Mouse (Mus musculus): ENCODE results near the gene H2al2a.
A peak's percentile ranks its signal among the peaks of the same experiment; 100 is the strongest.
"Not testable (repeated sequence)": the region's sequence is repeated elsewhere in the genome, so short reads cannot be mapped to it uniquely, and the experiment has no call there.

Gene H2al2a

DNA sequence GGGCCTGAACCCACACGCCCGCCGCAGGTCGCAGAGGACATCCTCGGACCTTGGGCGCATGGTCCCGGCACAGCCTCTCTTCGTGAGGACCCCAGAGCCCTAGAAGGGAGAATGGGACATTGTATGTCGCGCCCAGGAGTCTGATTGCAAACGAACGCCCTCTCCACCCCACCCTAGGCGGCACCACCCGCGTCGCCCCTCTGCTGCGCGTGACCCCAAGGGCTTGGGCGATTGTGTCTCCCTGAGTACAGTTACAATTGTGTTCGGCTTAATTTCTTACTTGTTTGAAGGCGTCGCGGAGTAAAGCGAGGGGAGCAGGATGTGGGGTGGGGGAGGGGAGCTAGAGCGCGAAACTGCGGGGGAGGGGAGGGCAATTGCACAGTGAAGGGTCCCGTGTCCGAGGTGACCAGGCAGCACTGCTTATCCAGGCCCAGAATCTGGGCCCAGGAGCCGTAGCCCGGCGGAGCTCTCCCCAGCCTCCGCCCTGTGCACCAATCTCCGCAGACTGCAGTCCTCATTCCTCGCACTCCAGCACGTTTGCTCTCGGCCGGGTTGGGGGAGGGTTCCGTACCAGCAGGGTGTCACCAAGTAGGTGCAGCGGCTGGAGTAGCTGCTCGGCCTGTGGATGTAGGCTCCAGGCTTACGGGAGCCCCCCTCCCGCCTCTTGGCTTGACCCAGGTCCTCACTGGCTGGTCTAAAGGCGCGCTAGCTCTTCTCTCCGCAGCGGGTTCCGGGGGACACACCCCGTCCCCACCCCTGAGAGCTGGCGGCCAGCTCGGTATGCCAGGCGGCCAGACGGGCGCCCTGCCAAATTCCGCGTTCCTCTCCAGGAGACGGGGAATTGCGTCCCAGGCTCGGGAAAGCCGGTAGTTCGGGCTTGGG, 31.6 kb upstream of the H2al2a start:
- no peak for DNase-seq (ENCODE audit: low read depth, low spot score)

DNA sequence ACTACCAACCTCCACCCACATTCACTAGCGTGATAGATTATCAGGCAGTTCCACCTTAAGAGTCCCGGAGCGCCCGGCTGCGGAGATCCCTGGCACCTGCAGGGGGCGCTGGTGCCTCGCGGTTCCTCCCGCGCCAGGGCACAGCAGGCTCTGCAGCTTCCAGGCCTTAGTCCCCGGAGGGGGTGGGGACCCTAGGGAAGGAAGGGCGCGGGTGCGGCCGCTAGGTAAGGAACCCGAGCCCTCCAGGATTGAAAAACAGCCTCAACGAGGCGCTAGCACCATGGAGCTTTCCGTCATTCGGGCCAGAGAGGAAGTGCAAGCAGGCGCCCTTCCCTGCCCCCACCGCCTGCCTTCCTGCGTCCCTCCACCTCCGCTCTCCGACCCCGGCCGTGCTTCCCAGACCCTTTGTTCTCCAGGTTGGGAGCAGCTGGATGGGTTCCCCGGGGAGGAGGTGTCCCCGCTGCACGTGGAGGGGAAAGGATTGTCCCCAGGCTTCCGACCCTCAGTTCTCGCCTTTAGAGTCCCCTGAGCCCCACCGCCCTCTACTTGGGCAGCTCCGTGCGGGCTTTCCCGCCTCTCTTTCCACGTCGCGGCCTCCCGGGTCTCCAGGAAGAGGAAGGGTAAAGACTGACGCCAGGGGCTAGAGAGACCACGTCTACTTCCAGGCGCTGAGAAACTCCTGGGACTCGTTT, 30.8 kb upstream of the H2al2a start:
- peak; percentile 85 for DNase-seq (ENCODE audit: low read depth, low spot score)

DNA sequence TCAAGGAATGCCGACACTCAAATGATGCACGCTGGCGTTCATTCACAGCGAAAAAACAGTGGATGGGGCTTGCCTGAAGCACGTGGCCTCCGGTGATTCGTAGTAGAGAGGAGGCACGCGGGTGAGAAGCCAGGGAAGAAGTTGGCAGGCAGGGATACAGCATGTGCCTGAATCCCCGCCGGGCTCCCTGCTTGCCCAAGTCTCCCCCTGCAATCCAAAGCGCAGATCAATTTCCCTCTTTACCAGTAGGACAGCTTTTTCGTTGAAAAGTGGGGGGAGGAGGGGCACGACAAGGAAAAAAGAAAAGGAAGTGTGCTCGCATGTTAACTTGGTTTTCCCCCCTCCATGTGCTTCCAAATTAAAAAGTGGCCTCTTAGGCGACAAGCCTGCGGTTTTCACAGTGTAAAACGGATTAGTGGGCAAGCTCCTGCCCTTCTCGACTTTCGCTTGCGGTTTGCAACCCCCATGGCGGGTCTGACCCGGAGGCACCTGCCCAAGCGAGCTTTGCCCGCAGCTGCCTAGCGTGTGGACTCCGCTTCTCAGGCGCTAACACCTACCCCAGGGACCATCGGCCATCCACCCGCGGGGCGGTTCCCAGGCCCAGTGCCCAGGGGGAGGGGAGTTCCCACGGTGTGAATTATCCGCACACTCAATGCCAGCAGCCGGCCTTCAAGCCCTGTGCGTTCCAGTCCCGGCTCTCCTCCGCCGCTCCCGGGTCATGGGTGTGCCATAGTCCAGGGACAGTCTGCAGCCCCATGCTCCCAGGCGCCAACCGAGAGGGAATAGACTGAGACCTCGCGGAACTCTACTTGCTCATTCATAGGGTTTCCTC, 29.6 kb upstream of the H2al2a start:
- no peak for DNase-seq (ENCODE audit: low read depth, low spot score)

DNA sequence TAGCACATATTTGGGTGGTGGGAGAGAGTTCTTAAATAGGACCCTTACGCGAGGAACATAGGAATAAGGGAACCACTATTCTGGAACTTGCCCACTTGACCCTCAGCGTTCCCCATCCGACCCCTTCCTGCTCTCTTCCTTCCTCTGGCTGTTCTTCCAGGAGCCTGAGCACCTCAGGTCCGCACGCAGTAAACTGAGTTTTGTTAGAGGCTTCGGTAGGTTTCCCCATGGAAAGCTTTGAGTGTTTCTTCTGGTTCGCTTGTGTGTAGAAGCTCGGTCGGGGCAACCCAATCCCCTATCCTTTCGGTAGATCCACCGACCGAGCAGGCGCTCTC, 29.0 kb upstream of the H2al2a start:
- DNase-seq (ENCODE audit: low read depth, low spot score), result no peak

DNA sequence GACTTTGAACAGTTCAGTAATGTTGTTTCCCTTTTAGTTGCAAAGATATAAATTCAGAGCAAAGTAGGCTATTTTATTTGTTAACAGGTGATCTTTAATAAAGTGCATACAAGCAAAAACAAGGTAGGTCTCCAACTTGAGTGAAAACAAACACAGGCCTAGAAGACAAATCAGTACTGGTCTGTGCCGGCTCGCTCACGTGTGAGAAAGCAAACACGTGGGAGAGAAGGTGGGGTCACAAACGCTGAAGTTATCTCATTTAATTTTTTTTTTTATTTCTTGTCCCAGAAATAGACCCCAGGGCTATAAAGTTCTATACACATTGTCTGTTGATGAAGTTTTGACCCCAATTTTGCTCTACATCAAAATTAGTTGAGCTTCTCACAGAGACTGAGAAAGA, 28.4 kb upstream of the H2al2a start:
- DNase-seq (ENCODE audit: low read depth, low spot score), result no peak

DNA sequence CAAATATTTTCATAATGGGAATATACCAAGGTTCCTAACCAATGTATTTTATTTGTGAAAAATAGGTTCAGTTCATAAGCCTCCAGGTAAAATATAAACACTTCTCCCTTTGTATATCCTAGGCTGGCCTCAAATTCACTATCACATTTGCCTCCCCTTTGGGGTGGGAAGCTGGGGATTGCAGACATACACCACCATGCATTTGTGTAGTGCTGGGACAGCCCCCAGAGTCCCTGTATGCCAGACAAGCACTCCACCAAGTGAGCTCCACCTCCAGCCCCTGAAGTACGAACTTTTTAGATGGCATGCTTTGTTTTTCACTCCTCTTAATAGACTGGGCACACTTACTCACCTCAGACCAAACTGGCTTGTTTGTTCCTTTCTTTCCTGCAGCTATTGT, 26.1 kb upstream of the H2al2a start:
- DNase-seq (ENCODE audit: low read depth, low spot score), result no peak

DNA sequence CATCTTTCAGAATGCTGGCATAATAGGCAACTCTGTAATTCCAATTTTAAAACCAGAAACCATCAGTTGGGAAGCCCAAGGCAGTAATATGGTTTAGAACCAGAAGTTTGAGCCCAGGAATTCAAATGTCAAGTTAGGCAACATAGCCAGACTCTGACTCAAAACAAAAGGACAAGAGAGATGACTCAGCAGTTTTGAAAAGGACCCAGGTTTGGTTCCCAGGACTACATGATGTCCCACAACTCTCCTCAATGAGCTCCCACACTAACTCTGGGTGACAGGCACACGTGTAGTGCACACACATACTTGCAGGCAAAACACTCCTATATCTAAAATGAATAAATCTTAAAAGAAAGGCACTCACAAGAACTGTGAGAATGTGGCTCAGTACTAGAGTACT, 22.4 kb upstream of the H2al2a start:
- no peak for DNase-seq (ENCODE audit: low read depth, low spot score)

DNA sequence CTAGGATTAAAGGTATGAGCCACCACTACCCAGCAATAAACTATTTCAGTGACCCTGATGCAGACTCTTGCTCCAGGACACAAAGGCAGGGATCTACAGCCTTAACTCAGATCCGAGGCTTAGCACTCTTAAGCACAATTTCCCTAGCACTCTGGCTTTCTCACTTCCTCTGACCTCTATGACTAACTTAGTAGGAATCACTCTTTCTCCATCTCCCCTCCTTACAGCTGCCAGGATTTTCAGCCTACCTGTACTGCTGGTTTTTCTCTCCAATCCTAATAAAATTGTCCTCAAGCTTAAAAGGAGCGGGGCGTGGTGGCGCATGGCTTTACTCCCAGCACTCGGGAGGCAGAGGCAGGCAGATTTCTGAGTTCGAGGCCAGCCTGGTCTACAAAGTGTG, 20.6 kb upstream of the H2al2a start:
- no peak for DNase-seq (ENCODE audit: low read depth, low spot score)

DNA sequence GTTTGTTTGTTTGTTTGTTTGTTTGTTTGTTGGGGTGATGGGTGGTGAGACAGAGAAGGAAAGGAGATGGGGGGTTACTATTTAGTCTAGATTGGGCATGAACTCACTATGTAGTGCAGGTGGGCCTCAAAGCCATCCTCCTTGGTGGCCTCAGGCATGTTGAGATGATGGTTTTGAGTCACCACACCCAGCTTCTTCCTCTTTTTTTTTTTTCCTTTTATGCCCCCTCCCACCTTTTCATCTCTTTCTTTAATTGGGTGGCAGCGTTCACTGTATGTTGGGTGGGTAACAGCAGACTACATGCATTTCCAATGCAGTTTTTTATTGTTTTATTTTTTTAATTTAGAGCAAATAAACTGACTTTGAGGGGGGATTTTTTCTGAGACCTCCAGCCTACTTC, 19.9 kb upstream of the H2al2a start:
- no peak for DNase-seq (ENCODE audit: low read depth, low spot score)

DNA sequence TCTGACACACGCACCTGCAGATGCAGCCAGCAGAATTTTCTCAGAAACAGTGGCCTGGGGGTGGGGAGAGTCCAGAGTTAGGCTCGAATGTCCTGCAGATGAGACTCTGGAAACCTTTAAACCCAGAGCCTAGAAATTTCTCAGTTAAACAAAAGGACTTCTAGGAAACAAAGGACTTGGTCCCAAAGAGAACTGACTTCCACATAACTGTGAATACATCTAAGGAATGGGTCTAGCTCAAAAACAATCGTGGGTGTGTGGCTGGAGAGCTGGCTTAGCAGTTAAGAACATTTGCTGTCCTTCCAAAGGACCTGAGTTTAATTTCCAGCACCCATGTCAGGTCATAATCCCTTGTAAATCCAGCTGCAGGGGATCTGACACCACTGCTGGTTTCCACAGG, 18.8 kb upstream of the H2al2a start:
- no peak for DNase-seq (ENCODE audit: low read depth, low spot score)

DNA sequence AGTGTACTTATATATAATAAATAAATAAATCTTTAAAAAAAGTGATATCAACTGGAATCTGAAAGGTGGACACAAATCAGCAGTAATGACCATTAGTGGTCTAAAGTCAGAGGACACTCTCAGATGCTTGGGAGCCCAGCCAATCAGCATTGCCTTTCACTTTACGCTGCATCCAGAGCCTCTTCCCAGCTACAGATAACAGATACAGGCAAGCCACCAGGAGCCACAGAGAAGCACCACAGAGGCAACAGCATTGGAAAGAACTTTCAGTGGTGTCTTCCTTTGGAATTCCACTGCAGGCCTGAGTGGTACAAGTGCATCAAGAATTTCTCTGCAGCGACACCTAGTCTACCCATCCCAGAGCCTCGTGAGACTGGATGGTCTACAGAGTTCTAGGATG, 16.1 kb upstream of the H2al2a start:
- DNase-seq (ENCODE audit: low read depth, low spot score), result no peak

DNA sequence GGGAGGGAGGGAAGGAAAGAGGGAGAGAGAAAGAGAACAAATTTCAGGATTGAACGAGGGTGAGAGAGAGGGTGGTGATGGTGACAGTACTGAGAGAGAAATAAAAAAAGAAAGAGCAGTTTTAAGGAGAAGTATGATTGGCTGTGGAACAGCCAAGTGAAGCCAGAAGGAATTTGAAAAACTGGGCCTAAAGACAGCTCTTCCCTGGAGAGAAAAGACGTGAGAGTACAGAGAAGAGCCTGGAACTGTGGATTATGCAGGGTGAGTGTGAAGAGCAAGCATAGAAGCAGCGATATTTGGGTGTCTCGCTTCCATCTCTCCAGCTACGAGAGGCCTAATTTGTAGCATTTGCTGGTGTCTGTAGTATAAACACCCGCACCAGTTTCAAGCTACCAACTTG, 14.5 kb upstream of the H2al2a start:
- DNase-seq (ENCODE audit: low read depth, low spot score), result no peak

DNA sequence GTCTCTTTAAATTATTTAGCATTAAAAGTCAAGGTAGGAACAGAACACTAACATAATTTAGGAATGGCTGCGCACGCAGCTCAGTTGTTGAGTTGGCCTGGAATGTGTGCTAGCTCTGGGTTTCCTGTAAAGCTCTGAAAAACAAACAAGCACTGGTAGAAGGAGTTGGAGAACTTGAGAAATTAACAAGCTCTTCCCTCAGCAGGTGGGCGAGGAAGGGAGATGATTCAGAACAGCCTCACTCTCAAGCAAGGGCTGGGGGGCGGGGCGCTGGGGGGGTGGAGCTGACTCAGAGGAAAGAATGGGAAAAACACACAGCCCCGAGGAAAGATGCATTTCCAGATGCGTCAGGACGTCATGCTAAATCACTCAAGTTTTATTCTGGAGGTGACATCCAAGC, 8.4 kb upstream of the H2al2a start:
- no peak for DNase-seq (ENCODE audit: low read depth, low spot score)

DNA sequence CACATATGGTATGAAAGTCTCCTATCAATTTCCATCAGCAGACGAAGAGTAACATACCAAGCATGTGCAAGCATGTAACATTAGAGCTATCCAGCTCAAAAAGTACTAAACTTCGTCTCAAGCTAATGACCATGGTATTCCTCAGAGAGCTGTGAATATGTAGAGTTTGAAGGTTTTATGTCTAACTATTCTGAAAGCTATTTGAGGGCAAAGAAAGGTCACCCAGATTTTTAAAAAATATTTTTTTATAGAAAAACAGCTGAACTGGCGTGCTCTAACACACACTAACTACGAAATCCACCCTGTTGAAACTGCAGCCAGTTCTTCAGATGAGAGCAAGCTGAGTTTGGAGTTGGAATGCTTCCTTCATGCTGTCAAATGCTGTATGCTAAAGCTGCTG, 7.5 kb upstream of the H2al2a start:
- DNase-seq (ENCODE audit: low read depth, low spot score), result no peak

DNA sequence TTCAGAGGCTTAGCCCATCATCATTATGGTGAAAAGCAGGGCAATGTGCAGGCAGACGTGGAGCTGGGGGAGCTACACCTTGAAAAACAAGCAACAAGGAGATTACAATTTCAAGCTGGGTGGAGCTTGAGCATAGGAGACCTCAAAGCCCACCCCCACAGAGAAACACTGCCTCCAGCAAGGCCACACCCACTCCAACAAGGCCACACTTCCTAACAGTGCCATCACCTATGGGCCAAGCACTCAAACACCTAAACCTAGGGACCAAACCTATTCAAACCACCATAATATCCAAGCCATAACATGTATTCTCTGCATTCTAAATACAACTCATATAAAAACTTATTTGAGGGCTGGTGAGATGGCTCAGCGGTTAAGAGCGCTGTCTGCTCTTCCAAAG, 5.5 kb upstream of the H2al2a start:
- no peak for DNase-seq (ENCODE audit: low read depth, low spot score)

DNA sequence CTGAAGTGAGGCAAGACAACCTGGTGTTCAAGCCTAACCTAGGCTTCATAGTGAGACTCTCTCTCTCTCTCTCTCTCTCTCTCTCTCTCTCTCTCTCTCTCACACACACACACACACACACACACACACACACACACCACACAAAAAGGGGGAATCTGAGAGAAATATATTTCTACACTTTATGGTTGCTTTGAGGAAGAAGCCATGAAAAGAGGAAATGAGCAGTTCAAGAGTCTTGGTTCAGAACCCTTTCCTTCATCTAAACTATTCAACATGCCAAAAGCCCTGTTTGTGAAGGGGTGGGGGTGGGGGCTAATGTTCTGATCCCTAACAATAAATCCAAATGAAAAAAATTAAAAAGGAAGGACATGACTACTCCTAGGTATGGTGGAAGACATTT, 7.2 kb downstream of the H2al2a start:
- no peak for DNase-seq (ENCODE audit: low read depth, low spot score)

DNA sequence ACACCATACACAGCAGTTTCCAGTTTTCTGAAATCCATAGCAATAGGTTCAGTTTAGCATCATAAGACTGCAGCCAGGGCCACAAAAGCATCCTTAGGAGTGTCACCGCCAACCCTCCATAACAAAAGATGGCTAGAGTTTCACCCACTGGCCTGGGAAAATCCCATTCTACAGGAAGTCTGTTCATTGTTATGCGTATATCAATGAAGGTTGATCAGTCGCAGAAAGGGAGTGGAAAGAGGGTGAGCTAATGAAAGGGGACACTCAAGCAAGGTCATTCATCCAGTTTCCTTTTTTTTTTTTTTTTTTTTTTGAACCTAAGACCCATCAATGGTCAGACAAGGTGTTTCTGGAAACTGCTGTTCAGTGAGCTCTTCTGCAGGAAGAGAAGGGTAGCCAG, 7.6 kb downstream of the H2al2a start:
- DNase-seq (ENCODE audit: low read depth, low spot score), result no peak

DNA sequence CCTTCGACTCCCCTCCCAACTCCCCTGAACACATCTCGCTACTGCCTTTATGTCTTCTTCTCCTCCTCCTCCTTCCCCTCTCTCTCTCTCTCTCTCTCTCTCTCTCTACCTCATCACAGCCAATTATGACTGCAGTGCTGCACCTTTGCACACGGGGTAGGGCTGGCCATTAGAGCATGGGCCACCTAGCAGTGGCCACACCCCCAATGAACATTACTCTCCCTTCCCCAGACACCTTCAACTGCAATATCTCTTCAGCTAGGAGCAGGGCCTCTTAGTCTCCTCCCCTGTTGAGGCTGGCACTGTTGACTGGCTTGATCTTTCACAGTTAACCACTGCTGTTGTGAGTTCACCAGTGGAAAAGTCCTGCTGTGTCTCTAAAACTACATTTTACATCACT, 10.1 kb downstream of the H2al2a start:
- no peak for DNase-seq (ENCODE audit: low read depth, low spot score)

DNA sequence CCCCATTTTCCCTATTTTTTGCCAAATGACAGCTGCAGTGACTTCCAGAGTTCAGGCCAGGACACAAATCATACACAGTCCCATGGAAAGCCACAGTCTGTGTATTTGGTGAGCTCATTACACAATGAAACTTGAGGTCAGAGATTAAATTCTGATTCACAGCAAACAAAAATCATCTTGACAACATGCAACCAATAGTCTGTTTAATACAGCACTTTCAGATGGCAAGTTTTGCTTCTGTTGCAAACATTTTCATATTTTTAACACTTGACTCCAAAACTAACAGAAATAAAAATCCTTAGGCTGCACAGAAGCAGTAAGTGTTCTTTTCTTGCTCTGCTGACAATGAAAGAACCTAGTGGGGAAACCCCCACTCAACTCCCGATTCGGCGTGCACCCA, 12.0 kb downstream of the H2al2a start:
- no peak for DNase-seq (ENCODE audit: low read depth, low spot score)

DNA sequence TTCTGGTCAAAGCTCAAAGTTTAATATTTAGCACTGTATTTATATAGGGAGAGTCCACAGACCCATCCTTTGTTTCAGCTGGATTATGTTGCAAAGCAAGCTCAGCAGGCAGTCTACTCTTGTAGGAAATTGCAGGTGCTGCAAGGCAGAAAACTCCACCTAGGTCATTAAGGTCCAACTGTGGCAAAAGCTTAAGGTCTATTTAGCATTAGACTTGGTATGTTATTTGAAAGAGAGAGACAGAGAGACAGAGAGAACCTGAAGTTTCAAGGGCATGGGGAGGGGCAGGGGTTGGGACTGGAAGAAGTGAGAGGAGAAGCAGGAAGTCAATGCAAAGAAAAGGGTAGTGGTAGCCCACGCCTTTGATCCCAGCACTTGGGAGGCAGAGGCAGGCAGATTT, 14.0 kb downstream of the H2al2a start:
- DNase-seq (ENCODE audit: low read depth, low spot score), result no peak

DNA sequence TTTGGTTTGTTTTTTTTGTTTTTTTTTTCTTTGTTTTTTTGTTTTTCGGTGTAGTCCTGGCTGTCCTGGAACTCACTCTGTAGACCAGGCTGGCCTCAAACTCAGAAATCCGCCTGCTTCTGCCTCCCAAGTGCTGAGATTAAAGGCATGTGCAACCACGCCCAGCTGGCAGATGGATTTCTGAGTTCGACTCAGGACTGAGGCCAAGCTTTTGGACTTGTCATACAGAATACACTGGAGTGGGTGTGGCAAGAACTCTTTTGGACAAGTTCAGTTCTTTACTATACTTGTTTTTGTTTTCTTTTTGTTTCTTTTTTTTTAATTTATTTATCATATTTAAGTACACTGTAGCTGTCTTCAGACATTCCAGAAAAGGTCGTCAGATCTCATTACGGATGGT, 18.1 kb downstream of the H2al2a start:
- DNase-seq (ENCODE audit: low read depth, low spot score), result no peak

DNA sequence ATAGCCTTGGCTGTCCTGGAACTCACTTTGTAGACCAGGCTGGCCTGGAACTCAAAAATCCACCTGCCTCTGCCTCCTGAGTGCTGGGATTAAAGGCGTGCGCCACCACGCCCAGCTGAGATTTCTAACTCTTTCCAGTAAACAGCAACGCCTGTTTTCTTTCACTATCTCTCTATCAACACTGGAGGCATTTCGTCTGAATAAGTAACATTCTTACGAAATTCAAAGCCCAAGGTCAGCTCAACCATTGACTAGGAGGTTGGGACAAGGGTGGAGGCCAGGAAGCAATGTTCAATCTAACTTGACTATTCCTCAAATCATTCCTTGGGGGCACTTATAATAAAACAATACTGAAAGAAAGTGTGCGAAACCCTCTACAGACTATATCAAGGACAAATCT, 18.5 kb downstream of the H2al2a start:
- DNase-seq (ENCODE audit: low read depth, low spot score), result not testable (repeated sequence)

DNA sequence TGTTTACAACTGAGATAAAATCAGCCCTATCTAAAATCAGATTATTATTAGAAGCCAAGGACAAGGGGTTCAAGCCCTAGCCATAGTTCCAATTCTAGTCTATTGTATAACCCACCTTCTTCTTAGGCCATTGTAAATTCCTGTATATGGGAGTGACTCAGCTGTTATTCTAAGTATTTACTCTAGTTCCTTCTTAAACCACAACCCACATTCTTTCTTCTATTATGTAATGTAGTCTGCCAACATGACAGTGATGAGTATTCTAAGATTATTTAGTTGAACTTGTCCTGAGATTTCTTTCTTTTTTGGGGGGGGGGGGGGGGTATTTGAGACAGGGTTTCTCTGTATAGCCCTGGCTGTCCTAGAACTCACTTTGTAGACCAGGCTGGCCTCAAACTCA, 19.1 kb downstream of the H2al2a start:
- not testable (repeated sequence) for DNase-seq (ENCODE audit: low read depth, low spot score)

Measured in retina, adult 2 months (tissue).